Mouse (Mus musculus) forebrain, postnatal 0 days (tissue): ENCODE measurements around the gene Reck. TPM values are rescaled to one million over a fixed set of nuclear protein-coding genes. Genes with fewer than 3 reads are reported as not detected.

Experiments
- ATAC-seq: fragments of 200-750 bp; cut with Nextera tagmentation; 2 replicates; pipeline ENCODE4 v1.8.0; 2017; ENCODE audit warnings: mild to moderate bottlenecking, moderate library complexity
- DNase-seq: peaks from one replicate; pipeline ENCODE4 v3.0.0-alpha.2; 2015
- H3K27ac ChIP-seq: fragments of 300-500 bp; sonication (generic); 2 replicates; pipeline ENCODE4 v1.5.1; 2014; ENCODE audit warnings: low read depth, mild to moderate bottlenecking, antibody characterized with exemption, low read length, moderate library complexity, mixed read lengths
- H3K27me3 ChIP-seq: fragments of 300-500 bp; sonication (generic); 2 replicates; pipeline ENCODE4 v1.6.1; 2014; ENCODE audit warnings: mild to moderate bottlenecking, low read length, mixed read lengths; ENCODE audit not compliant: insufficient read depth
- H3K36me3 ChIP-seq: fragments of 300-500 bp; sonication (generic); 2 replicates; pipeline ENCODE4 v1.6.1; 2014; ENCODE audit warnings: mild to moderate bottlenecking, moderate library complexity; ENCODE audit not compliant: insufficient read depth
- H3K4me1 ChIP-seq: fragments of 300-500 bp; sonication (generic); 2 replicates; pipeline ENCODE4 v1.6.1; 2014; ENCODE audit warnings: antibody characterized with exemption; ENCODE audit not compliant: insufficient read depth
- H3K4me2 ChIP-seq: fragments of 300-500 bp; sonication (generic); 2 replicates; pipeline ENCODE4 v1.6.1; 2014; ENCODE audit warnings: low read depth, mild to moderate bottlenecking, moderate library complexity
- H3K4me3 ChIP-seq: fragments of 300-500 bp; sonication (generic); 2 replicates; pipeline ENCODE4 v1.5.1; 2014; ENCODE audit warnings: low read depth, low read length, mixed read lengths
- H3K9ac ChIP-seq: fragments of 300-500 bp; sonication (generic); 2 replicates; pipeline ENCODE4 v1.6.1; 2014; ENCODE audit warnings: mild to moderate bottlenecking
- H3K9me3 ChIP-seq: fragments of 300-500 bp; sonication (generic); 2 replicates; pipeline ENCODE4 v1.6.1; 2016; ENCODE audit warnings: low read length
- CTCF ChIP-seq: sonication (generic); IDR thresholded peaks from 2 replicates; pipeline ENCODE4 v1.5.1; 2016; ENCODE audit warnings: antibody characterized with exemption, control low read depth, low read depth
- WGBS: fragments of 180-500 bp; shearing (Covaris S2); extraction: QIAGEN DNeasy Blood & Tissue Kit; methylation state at CpG from one replicate; pipeline ENCODE4 v1.1.7; 2014; 5-methylcytosine and 5-hydroxymethylcytosine counted together
- polyA plus RNA-seq: library from polyadenylated mRNA; unstranded; fragments of >200 nt; fragmentation: Nextera tagmentation; extraction: Ambion mirVana; gene quantifications from 2 replicates; pipeline ENCODE4 v1.2.1, GENCODE M21; 2015
- total RNA-seq: library from RNA; depleted of rRNA; stranded (reverse); fragments of >200 nt; gene quantifications from 2 replicates; pipeline ENCODE4 v1.2.3, GENCODE M21; 2014; rRNA removed

Gene Reck
- total RNA-seq (3.5 and 6.5 TPM in 2 replicates), polyA plus RNA-seq (2.2 and 2.8 TPM in 2 replicates)

GRCm38 (mm10) chr4:43875160-43875918, at the start of gene Reck:
Gene Reck (plus strand): TSS chr4:43875530.
- Histone ChIP-seq H3K27me3 (no peaks in the 10 kb centered on the region), H3K9ac (peak within 1 kb of the TSS; percentile 76), H3K36me3 (no peaks in the 10 kb centered on the region), H3K4me2 (peak within 1 kb of the TSS; percentile 98), H3K4me3 (peak within 1 kb of the TSS; percentile 98), H3K9me3 (no peaks in the 10 kb centered on the region), H3K27ac (no peak within 1 kb of the TSS), H3K4me1 (no peaks in the 10 kb centered on the region)
- ATAC-seq: peak; percentile 92
- no peak for TF ChIP-seq CTCF
- WGBS: 2% methylated on average over 65 of the region's 73 CpGs
- peak; percentile 86 for DNase-seq

- Histone ChIP-seq H3K4me2 (no peak overlapping the region), H3K4me1 (no peaks in the 10 kb centered on the region), H3K36me3 (no peaks in the 10 kb centered on the region), H3K4me3 (no peak overlapping the region), H3K27ac (no peak overlapping the region), H3K27me3 (no peaks in the 10 kb centered on the region), H3K9me3 (no peaks in the 10 kb centered on the region), H3K9ac (no peak overlapping the region)
- WGBS: 94% methylated on average over 4 of the region's 4 CpGs
- no peak for ATAC-seq
- TF ChIP-seq CTCF: no peak
- no peak for DNase-seq
Observed at GRCm38 (mm10) chr4:43828806-43829205, 46.5 kb upstream of the Reck start.

- H3K9ac ChIP-seq: no peak overlapping the region
- ATAC-seq: no peak
- H3K4me3 ChIP-seq: no peak overlapping the region
- H3K4me2 ChIP-seq: no peak overlapping the region
- no peak overlapping the region for H3K27ac ChIP-seq
- no peaks in the 10 kb centered on the region for H3K27me3 ChIP-seq
- no peak for DNase-seq
- WGBS: 74% methylated on average over 5 of the region's 5 CpGs
- no peaks in the 10 kb centered on the region for H3K4me1 ChIP-seq
- no peak for TF ChIP-seq CTCF
- no peaks in the 10 kb centered on the region for H3K9me3 ChIP-seq
- no peaks in the 10 kb centered on the region for H3K36me3 ChIP-seq
Observed at GRCm38 (mm10) chr4:43832031-43832430, 43.3 kb upstream of the Reck start.

DNA sequence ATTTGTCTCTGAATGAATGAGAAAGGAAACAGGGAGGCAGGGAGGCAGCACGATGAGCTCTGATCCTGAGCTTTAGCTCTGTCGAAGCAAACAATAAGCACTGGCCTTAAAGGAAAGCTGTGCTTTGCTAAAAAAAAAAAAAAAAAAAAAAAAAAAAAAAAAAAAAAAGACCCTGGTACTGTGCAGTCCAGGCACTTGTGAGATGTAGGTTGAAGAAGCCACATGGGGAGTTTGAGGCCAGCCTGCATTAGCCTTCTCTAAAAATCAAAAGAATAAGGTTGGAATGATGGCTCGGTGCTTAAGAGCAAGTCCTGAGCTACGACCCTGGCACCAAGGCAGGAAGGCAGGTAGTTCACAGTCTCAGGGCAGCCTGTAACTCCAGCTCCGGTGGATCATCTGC, 41.6 kb upstream of the Reck start:
- Histone ChIP-seq H3K27ac (no peak overlapping the region), H3K36me3 (no peaks in the 10 kb centered on the region), H3K9ac (no peak overlapping the region), H3K4me3 (no peak overlapping the region), H3K4me1 (no peaks in the 10 kb centered on the region), H3K9me3 (no peaks in the 10 kb centered on the region), H3K27me3 (no peaks in the 10 kb centered on the region), H3K4me2 (no peak overlapping the region)
- no peak for TF ChIP-seq CTCF
- ATAC-seq (no peak), DNase-seq (no peak)
- WGBS: 56% methylated on average over 5 of the region's 5 CpGs

- no peak for TF ChIP-seq CTCF
- Histone ChIP-seq H3K27me3 (no peaks in the 10 kb centered on the region), H3K4me2 (no peak overlapping the region), H3K9ac (no peak overlapping the region), H3K9me3 (no peaks in the 10 kb centered on the region), H3K36me3 (no peaks in the 10 kb centered on the region), H3K4me1 (no peaks in the 10 kb centered on the region), H3K4me3 (no peak overlapping the region), H3K27ac (no peak overlapping the region)
- 75% methylated on average over 4 of the region's 4 CpGs for WGBS
- ATAC-seq (no peak), DNase-seq (no peak)
Observed at GRCm38 (mm10) chr4:43834749-43835148, 40.6 kb upstream of the Reck start.

GRCm38 (mm10) chr4:43838326-43838725, 37.0 kb upstream of the Reck start:
- no peaks in the 10 kb centered on the region for H3K9me3 ChIP-seq
- no peak overlapping the region for H3K9ac ChIP-seq
- H3K4me1 ChIP-seq: no peaks in the 10 kb centered on the region
- no peaks in the 10 kb centered on the region for H3K36me3 ChIP-seq
- H3K27ac ChIP-seq: no peak overlapping the region
- H3K4me2 ChIP-seq: no peak overlapping the region
- H3K4me3 ChIP-seq: no peak overlapping the region
- TF ChIP-seq CTCF: no peak
- DNase-seq (no peak), ATAC-seq (no peak)
- no peaks in the 10 kb centered on the region for H3K27me3 ChIP-seq
- WGBS: 74% methylated on average over 3 of the region's 3 CpGs

DNA sequence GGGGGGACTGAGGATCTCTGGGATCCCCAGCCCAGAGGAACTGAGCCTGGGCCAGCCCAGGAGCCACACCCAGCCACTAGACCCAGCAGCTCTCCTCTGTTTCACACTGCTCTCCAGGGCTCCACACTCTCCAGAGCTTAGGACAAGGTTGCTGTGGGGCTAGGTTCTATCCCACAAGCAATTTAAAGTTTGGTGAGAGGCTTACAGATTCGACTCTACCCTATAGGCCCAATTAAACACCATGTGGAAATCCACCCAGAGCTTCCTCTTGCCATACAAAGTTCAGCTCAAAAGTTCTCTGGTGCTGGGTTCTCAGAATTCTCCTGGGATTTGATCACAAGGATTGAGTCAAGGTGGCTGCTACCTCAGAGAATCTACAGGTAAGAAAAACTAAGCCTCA, 35.2 kb upstream of the Reck start, which contains the start of gene Olfr157:
TSS of gene Olfr157 (minus strand) at position 101 of the 400 bp plus-strand sequence.
- no peak within 1 kb of the TSS for H3K4me3 ChIP-seq
- no peak for TF ChIP-seq CTCF
- 50% methylated on average over 1 of the region's 1 CpGs for WGBS

More for the DNA sequence above, 35.2 kb upstream of the Reck start, which contains the start of gene Olfr157:
- Histone ChIP-seq H3K4me2 (no peak within 1 kb of the TSS), H3K9me3 (no peaks in the 10 kb centered on the region), H3K27ac (no peak within 1 kb of the TSS), H3K36me3 (no peaks in the 10 kb centered on the region), H3K4me1 (no peaks in the 10 kb centered on the region), H3K9ac (no peak within 1 kb of the TSS), H3K27me3 (no peaks in the 10 kb centered on the region)
- DNase-seq (no peak), ATAC-seq (no peak)
